Mouse (Mus musculus) cerebellum, postnatal 36 days (tissue): Measurements from ENCODE around the gene 4933411K16Rik.

Experiments used
- DNase-seq, 2 experiments: peaks; one replicate each; pipeline ENCODE4 v3.0.0; 2021 to 2022; ENCODE audit warnings: mixed read lengths in 2 of 2

Gene 4933411K16Rik

DNA sequence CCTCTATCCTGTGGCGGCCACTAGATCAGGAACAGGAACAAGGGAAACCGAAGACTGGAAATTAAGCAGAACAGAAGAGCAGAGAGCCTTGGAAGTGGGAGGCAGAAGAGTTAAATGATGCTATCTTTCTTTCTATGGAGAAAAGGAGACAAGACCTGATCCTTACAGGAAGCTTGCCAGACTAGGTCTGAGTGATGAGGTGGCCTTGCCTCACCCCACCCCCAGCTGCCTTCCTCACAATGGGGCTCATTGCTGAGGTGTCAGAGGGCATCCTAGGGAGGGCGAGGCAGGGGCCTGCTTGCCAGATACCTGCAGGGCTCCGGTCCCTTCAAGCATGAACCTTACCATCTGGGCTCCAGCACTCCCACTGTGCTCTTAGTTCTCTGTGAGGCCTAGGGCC is at the start of gene 4933411K16Rik:
Gene 4933411K16Rik (plus strand): TSS at position 301 of the 400 bp plus-strand sequence.
- DNase-seq, result no peak

DNA sequence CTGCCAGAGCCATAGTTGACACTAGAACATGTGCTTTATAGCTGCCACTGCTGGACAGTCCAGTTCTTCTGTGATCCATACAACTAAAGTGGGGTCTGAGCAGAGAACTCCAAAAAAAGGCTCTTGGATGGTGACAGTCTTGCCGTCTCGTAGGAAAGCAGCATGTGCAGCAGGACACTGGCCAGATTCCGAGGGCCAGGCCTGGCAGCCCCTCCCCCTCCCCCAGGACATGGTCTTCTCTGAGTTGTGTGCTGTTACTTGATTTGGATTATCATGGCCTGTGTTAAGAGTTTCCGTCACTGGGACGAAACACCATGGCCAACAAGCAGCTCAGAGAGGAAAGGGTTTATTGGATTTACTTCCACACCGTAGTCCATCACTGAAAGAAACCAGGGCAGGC is 47.8 kb upstream of the 4933411K16Rik start:
- no peak for DNase-seq

DNA sequence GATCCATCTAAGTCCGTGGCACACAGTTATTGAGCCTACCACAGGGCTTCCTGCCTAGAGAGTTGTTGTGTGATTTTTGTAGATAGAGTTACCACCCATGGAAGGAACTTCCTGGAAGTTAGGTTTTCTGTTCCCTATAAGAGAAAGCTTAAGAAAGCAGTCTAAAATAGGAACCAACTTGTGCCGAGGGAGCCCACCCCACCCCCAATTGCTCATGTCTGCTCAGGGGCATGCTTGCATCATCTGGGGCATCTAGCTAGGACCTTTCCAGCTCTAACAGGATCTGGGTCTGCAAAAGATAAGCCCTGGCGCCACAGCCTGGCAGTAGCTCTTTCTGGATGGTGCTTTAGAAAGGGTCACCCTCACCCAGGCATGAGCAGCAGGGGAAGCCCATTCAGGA is 46.4 kb upstream of the 4933411K16Rik start:
- no peak for DNase-seq

DNA sequence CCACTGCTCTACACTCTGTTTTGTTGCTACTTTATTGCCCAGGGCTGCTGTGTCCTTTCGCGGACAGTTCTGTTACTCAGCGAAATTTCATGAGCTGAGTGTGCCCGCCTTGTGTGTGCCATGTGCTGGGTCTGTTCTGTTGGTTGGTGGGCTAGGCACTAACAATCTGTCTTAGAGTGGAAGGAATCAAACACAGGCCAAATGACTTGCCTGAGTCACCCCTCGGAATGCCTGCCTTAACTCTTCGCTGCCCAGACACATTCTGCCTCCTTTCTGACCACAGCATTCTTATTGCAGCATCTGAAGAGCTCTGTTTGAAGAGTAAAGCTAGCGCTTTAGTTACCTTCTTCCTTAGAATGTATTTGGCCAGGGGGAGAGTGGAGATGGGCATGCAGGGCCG is 45.5 kb upstream of the 4933411K16Rik start:
- DNase-seq, result no peak

DNA sequence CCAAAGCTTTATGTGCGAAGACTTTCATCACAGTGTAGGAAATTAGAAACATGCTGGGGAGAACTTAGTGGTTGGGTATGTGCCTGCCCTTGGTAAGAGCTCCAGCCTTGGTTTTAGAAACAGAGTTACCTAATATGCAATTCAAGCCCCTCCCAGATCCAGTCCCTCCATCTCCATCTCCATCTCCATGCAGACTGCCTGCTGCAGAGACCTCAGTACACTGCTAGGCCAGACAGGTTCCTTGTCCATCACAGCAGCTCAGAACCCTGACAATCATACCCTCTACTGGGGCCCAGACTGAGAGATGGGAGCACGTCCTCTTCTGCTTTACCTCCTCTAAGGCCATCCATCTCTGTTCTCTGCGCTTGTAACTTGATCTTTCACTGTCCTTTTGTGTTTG is 43.5 kb upstream of the 4933411K16Rik start:
- no peak for DNase-seq

DNA sequence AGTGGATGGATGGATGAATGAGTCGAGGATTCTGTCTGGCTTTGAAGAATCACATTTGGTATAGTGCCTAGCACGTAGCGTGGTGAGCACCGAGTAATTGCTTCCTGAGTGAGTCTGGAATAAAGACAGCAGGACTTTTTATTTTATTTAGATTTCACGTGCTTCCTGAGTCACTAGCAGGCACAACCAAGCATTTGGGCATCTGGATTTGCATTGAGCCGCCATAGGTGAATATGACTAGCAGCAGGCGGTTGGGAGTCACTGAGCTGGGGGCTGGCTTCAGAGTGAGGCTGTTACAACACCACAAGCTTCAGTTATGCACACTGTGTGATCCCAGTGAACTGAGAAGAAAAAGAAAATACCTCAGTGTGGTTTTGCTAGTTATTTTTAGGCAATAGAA is 43.0 kb upstream of the 4933411K16Rik start:
- no peak for DNase-seq

DNA sequence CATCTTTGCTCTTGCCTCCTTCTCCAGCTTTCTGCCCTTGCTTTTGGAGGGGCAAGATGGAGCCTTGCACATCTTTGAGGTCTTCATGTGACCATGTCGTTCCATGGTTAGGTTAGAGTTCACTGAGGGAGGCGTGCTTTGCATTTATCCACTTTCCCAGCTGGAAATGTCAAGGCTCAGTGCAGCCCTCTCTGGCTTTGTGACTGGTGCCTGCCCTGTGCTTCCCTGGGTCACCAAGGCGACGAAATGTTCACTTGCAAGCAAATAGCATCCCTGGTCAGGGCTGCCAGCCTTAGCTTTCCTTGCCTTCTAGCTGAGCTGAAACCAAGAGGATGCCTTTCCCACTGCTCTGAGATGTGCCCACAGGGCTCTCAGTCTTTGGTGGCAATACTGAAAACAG is 41.6 kb upstream of the 4933411K16Rik start:
- DNase-seq, result no peak

DNA sequence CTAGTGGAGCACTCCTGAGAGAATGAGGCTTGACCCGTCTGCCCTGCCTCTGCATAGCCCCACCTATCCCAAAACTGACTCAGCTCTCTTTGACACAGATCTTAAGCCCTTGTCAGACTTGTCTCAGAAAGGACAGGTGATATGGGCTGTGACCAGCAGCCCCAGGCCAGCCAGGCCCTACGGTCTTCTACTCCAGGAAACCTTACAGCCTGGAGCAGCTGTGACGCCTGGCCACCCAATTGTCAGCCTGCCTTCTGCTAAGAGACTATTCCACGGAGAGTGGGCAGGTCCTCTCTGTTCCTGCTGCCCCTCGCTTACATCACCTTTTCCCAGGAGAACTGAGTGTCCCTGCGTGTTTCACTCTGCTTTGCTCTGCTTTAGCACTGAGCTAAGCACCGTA is 40.9 kb upstream of the 4933411K16Rik start:
- DNase-seq, result no peak

DNA sequence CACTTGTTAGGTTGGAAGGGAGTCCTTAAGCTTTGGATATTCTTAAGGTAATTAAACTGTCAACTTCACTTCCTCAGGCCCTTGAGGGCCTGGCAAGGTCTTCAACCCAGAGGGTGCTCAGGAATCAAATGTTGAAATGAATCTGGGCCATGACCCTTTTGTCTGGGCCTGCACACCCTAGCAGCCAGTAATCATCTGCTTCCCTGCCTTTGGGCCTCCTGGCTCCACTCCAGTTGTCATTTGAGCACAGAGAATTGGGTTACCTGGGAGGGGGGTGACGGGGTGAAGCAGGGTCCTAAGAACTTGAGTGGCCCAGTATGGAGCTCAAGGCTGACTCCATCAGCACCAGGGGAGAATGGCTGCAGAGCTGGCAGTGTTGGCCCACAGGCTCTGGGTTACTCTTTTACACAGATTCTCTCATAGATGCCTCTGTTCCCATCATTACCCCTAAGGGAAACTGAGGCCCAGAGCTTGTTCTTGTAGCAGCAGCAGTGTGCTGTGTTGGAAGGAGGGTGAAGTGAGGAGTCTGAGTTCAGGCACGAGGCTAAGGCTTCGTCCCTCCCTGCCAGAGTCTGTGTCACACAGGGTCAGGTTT is 37.7 kb upstream of the 4933411K16Rik start:
- DNase-seq, result no peak

DNA sequence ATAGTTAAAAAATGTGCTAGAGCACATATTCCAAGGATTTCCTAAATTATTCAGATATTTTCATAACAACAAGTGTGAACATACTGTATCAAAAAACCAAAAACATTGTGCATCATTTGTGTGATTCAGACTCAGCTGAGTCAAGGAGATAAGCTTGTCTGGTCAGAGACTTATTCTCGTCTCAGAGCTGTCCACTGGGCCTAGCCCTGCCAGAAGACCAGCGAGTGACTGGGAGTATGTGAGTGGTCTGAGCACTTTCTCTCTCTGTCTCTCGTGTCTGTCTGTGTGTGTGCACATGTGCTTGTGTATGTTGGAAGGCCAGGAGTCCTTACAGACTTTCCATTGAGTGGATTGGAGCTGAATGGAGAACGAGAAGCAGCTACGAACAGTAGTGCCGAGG is 37.0 kb upstream of the 4933411K16Rik start:
- no peak for DNase-seq

DNA sequence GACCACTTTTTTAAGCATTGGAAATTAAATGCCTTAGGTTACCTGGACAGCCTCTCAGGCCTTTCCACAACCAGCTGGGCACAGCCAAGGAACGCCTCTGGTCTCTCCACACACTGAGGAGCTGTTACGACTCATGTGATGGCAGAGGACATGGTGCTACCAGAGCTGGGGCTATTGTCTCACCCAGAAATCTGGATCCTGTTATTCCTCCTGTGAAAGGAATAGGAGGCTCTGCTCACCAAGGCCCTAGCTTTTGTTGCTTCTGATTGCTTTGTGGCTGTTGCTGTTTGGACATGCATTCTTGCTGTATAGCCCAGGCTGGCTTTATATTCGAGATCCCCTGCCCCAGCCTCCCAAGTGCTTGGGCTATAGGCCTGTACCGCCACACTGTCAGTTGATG is 35.8 kb upstream of the 4933411K16Rik start:
- DNase-seq, result no peak

DNA sequence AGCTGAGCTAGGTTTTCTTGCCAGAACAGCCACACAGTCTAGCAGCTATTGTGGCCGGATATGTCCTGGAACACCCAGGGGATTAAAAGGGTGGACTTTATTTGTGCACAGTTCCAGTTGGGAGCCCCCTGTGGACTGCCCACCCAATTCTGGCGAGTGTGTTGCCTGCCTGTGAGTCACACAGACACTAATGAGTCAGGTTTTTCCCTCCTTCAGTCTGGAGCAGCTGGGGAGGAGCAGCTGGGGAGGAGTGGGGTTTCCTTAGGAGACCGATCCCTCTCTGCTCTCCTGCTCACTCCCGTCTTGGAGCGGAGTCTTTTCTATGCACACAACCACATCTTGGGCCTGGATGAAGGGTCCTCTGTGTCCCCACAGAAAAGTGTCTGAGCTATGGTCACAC is 35.2 kb upstream of the 4933411K16Rik start:
- no peak for DNase-seq

DNA sequence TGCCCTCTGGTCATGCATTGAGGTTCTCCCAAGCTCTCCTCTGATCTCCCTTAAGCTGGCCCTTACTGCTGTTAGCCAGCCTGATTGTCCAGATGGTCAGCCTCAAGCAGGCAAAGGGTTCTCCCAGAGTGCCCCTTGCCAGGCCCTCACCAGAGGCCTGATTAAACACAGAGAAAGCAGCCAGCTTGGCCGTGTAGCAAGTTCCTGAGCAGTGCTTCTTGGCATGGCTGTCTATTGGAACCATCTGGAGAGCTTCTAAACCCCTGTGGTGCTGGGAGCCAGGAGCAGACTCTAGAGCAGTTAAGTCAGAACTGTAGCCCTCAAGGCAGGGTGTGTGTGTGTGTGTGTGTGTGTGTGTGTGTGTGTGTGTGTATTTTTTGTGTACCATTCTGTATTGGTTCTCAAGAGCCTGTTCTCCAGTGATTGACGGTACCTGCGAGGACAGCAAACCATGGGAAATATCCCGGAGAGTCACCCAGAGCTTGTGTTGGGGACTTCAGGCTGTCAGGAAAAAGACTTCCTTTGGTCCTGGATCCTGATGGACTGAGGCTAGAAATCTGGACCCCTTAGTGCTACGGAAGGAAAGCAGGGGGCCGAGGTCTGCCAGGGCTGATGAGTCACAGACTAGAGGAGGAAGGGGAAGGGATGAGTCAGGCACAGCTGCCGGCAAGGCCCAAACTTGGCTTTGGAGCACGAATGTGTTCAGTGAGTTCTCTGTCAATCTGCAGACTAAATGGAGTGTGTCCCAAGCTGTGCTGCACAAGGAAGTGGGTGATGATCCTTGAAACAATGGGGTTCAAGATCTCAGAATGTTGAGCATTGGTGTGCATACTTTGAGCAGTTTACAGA is 34.4 kb upstream of the 4933411K16Rik start:
- DNase-seq, result peak; percentile 89 to 90

DNA sequence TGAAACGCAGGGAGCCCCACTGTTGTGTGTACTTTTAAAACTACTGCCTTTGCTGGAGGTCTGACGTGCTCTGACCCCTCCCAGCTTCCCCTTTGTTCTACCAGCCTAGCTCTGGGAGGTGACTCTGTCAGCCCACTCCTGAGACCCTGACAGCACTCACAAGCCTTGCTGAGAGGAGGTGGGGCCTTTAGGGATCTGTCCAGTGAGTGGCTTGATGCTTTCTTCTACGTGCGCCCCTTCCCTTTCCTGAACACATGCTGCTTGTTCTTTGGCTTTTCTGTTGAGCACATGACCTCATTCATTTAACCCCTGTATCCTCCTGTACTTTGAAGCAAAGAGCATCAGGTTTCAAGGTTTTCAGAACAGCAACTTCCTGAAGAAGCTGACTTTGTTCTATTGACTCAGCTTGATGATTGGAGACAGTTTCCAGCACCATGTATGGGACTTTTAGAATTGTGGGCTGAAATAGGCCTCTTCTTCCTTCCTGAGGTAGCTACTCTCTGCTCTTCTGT is 33.0 kb upstream of the 4933411K16Rik start:
- DNase-seq, result no peak

DNA sequence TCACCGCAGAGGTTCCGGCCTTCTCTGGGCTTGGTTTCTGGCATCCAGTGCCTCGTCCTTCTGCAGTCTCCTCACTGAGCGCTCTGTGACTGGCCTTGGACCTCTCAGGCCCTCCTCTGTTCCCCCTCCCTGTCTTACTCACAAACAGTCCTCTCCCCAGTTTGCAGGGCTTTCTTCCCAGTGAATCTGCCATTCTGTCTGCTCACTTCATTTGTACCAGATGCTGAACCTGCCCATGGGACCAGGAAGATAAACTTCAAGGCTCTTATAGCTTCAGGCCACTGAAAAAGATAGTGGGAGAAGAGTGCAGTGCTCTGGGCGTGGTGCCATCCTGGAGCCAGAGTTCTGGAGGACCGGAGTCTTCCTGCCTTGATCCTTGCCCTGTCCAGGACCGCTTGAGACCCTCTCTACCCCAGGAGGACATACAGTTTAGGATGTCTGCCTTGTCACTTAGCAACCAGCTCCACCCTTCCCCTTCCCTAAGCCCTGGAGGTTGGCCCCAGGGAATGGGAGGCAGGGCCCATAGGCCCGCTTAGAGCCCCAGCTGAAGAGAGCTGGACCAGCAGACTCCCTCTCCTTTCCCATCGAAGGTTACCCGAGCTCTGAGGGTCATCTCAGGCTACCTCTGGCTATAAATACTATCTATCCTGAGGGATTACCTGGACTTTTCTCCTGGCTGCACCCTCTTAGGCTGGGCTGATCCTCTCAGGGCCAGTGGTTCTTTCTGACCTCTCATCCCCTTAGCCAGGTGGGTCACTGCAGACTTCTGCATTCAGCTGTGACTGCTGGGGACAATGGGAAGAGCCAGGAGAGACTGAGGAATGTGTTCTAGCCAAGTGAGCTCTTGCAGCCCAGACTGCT is 30.1 kb upstream of the 4933411K16Rik start:
- no peak for DNase-seq

DNA sequence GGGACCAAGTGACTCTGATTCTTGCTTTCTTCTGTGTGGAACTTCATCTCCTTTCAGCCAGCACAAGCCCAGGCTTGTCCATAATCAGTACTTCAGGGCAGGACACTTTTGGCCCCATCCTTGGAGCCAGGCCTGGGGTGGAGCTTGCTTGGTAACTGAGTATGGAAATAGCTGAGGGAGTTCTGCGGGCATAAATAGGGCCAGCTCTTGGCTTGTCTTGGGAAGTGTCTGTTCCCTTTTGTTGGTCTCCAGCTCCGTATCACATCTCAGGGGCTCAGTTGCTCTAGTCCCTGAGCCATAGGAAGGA is 29.6 kb upstream of the 4933411K16Rik start:
- DNase-seq, result no peak

DNA sequence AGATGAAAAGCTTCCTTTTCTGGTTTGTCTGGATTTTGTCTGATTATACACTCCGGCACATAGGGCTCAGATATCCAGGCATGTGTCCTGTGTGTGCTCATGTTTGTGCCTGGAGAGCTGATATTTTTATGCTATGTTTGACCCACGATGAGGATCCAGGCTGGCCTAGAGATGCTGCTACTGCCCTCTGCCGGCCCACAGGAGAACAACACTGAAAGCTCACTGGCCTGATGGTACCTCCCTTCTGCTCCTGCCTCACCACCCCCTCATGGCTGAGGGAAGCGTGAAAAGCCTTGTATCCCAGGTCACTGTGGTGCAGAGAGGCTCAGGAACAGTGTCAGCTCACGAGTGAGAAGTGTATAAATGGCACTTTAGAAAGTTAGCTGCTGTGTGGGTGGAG is 25.9 kb upstream of the 4933411K16Rik start:
- DNase-seq, result peak; percentile 89 to 94

DNA sequence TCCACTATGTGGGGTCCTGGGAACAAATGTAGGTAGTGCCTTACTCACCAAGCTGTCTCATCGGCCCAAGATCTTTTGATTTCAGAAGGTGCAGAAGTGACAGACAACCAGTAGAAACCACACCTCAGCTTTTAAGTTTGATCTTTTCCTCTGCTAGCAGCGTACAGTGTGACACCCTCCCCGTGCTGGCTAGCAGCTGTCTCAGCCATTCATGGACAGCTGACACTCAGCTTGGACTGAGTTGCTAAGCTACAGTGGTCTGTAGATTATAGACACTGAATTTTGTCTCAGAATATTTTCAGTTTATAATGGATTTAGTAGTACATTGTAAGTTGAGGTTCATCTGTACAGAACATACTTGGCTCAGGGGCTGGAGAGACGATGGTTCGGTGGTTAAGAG is 20.9 kb upstream of the 4933411K16Rik start:
- no peak for DNase-seq

DNA sequence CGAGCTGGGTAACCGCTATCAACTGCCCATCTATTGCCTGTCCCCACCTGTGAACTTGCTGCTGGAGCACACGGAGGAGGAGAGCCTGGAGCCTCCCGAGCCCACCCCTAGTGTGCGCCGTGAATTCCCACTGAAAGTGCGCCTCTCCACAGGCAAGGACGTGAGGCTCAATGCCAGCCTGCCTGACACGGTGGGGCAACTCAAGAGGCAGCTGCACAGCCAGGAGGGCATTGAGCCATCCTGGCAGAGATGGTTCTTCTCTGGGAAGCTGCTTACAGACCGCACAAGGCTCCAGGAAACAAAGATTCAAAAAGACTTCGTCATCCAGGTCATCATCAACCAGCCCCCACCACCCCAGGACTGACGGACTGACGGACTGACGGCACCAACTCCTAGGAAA is 18.4 kb upstream of the 4933411K16Rik start:
- peak; percentile 26 to 36 for DNase-seq

DNA sequence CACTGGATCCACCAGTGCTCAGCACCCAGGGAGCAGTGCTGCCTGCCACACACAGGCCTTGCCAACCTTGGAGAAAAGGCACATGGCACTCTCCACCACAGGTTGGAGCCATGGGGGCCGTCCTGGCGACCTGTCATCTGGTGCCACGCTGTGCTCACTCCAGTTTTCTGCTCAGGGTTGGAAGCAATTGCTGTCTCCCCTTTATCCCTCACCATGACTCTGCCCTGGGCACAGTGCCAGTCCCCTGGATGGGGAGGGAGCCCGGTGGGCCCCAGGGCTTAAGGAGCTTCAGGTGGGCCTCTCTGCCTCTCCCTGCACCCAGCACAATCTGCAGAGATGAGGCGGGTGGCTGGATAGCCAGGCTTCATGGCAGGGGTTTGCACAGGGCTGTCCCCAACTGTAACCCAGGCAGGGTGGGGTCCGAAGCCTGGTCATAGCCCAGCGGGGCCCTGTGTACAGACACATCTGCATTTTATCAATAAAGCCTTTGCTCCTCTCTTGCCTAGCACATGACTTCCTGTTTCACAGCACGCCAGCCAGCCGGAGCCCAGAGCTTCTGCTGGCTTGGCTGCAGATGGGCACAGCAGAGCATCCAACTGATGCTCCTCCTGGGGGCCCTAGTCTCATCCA is 17.8 kb upstream of the 4933411K16Rik start:
- peak in 1 of 2 experiments; percentile 21 for DNase-seq

DNA sequence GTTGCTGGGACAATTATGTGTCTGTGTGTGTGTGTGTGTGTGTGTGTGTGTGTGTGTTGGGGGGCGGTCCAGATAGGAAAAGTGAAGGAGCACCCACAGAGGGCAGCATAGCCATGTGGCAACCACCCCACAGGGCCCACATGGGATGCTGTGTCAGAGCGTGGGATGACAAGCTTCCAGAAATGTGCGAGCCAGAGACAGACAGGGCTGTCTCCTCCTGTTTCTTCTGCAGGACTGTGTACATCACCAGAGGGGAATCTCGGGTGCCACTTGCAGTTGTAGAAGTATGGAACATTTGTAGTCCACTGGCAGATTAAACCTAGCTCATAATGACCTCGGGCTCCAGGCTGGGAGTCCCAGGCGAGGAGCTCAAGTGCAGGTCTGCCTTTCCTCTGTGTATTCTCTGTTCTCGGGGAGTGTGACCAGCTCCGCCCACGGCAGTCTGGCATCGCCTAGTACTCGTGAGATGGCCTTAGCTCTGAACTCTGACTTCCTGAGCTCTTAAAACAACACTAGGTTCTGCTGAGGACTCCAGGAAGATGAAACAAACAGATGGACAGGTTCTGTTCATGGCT is 17.1 kb upstream of the 4933411K16Rik start:
- no peak for DNase-seq

DNA sequence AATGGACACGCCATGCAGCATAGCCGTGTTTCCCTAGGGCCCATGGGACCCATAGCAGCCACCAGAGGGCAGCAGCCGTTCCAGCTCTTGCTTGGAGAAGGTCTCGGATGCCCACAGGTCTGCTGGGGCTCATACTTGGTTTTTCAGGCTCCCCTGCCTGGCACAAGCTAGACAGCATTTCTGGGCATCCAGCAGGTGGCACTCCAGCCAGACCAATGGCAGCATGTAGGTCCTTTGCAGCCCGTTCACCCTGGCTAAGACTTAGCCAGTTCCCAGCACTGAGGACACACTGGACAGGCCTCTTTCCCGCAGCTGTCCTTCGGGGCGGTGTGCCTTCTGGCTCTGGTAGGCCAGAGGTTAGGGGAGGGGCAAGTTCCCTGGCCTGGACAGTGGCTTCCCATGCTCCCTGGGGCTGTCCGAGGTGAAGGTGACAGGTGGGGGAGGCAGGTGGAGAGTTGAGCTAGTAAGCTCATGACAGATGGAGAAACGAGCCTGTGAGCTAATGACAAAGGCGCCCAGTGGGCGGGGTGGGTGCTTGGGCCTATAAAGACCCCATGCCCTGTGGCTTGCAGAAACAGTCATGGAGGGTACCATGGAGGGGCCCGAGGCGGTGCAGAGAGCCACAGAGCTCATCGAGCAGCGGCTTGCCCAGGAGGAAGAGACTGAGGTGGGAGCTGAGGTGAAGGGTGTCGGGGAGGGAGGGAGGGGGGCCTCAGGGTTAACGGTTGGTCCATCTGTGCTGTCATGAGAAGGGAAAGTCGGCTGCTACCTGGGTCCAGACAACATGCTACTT is 16.4 kb upstream of the 4933411K16Rik start, which contains the start of gene Ankrd2:
Gene Ankrd2 (plus strand): TSS at position 545 of the 793 bp plus-strand sequence.
- peak; percentile 87 to 91 for DNase-seq
